Mouse (Mus musculus): ENCODE measurements around the gene Rasa4. TPM values are rescaled to one million over a fixed set of nuclear protein-coding genes. Genes with fewer than 3 reads are reported as not detected.

Rasa4 gene
- polyA plus RNA-seq (2012; rRNA removed; ENCODE audit: low replicate concordance): 33.3 and 41.5 TPM in 2 replicates

GRCm38 (mm10) chr5:136083669-136084107, at the start of gene Rasa4:
Rasa4 (plus strand) TSS chr5:136083916.

GRCm38 (mm10) chr5:136038258-136039214, 45.2 kb upstream of the Rasa4 start, which contains the start of gene Upk3b:
Upk3b (plus strand) TSS chr5:136038496.

DNA sequence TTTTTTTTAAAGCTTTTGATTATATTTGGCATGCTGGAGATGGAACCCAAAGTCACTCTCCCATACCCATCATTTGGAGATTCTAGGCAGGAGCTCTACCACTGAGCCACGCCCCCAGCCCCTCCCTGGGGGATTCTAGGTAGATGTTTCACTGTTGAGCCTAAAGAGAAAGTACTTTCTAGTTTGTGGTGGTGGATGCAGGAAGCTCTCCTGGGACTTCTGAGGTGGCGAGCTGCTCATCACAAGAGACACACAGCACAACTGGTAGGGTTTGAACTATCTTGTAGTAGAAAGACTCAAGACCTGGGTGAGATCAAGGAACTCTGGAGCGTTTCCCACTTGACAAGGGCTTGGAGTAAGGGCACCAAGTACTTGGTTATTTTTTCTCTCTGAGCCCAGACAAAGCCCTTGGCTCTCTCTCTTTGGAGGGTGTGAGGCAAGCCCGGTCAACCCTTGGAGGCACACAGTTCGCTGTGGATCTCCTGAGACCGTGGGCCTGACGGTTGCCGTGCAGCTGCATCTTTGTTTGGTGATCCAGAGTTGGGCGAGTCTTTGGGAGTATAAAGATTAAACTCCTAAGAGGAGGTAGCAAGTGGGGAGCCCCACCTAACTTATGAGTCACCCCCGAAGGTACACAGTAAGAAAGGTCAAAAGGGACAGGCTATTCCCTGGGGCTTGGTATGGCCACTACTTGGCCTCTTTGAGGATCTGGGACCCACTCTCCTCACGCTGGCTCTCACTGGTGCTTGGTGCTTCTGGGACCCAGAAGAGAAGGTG, 29.2 kb upstream of the Rasa4 start, which contains the start of gene Upk3bl:
Gene Upk3bl (plus strand): TSS at position 192 of the 777 bp plus-strand sequence.

GRCm38 (mm10) chr5:136115891-136116783, 32.4 kb downstream of the Rasa4 start, which contains the start of gene Polr2j:
Polr2j (plus strand) TSS chr5:136116631.

DNA sequence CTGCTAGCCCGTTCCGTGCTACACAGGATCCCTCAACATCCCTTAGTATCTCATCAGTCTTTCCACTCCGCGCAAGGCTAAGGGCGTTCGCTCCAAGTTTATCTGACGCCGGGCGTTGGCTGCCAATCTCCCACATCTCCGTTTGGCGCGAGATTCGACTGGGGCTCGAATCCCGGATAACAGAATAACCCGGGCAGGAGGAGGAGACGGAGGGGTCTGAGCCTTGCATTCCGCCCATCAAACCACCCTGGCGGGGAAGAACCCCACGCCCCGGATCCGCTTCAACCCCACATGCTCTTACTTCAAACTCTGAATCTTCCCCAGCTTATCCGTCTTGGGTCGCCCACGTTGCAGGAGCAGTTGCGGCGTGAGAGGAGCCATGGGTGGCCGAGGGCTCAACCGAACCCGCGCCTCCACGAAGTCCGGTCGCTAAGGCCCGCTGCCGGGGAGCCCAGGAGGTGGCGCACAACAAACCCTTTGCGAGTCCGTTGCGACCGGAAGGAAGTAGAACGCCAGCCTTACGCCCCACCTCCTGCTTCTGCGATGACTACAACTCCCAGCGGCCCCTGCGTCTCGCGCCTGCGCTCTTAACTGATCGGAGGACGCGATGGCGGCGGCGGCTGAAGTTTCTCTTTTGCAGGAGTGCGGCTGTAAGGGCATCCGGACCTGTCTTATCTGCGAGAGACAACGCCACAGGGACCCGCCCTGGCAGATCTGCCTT, 52.0 kb downstream of the Rasa4 start, which contains the start of the genes Lrwd1 and Alkbh4:
Gene Lrwd1 (minus strand): TSS at position 504 of the 721 bp plus-strand sequence.
Gene Alkbh4 (plus strand): TSS at position 576 of the 721 bp plus-strand sequence.

Other genes starting within 250 kb of the Rasa4 start
- 278 and 369 TPM in 2 replicates for gene Hspb1, start 196.0 kb upstream of the Rasa4 start, polyA plus RNA-seq (2012; rRNA removed; ENCODE audit: low replicate concordance)
- gene Ywhag, start 149.3 kb upstream of the Rasa4 start, polyA plus RNA-seq (2012; rRNA removed; ENCODE audit: low replicate concordance): 172 and 216 TPM in 2 replicates
- gene Ssc4d, start 109.4 kb upstream of the Rasa4 start, polyA plus RNA-seq (2012; rRNA removed; ENCODE audit: low replicate concordance): 8.7 and 11.4 TPM in 2 replicates
- gene Zp3, start 103.8 kb upstream of the Rasa4 start, polyA plus RNA-seq (2012; rRNA removed; ENCODE audit: low replicate concordance): not detected in 2 replicates
- 42.7 and 70.4 TPM in 2 replicates for gene Dtx2, start 89.1 kb upstream of the Rasa4 start, polyA plus RNA-seq (2012; rRNA removed; ENCODE audit: low replicate concordance)
- 0.10 TPM in 1 of 2 replicates, not detected in the other for gene Upk3b, start 45.4 kb upstream of the Rasa4 start, polyA plus RNA-seq (2012; rRNA removed; ENCODE audit: low replicate concordance)
- gene Upk3bl, start 29.4 kb upstream of the Rasa4 start, polyA plus RNA-seq (2012; rRNA removed; ENCODE audit: low replicate concordance): not detected in 2 replicates
- 32.0 and 57.2 TPM in 2 replicates for gene Polr2j, start 32.7 kb downstream of the Rasa4 start, polyA plus RNA-seq (2012; rRNA removed; ENCODE audit: low replicate concordance)
- 30.5 and 45.7 TPM in 2 replicates for gene Lrwd1, start 52.2 kb downstream of the Rasa4 start, polyA plus RNA-seq (2012; rRNA removed; ENCODE audit: low replicate concordance)
- gene Alkbh4, start 52.2 kb downstream of the Rasa4 start, polyA plus RNA-seq (2012; rRNA removed; ENCODE audit: low replicate concordance): 22.8 and 32.0 TPM in 2 replicates
- gene Orai2, start 86.8 kb downstream of the Rasa4 start, polyA plus RNA-seq (2012; rRNA removed; ENCODE audit: low replicate concordance): 57.2 and 121 TPM in 2 replicates
- 6.7 and 9.3 TPM in 2 replicates for gene Prkrip1, start 115.0 kb downstream of the Rasa4 start, polyA plus RNA-seq (2012; rRNA removed; ENCODE audit: low replicate concordance)
- gene Sh2b2, start 162.6 kb downstream of the Rasa4 start, polyA plus RNA-seq (2012; rRNA removed; ENCODE audit: low replicate concordance): 81.9 and 132 TPM in 2 replicates